Mouse (Mus musculus) spleen, adult 2 months (tissue): ENCODE measurements around the gene Slc50a1.

Experiments used
- CTCF ChIP-seq: fragments of 200-500 bp; IDR thresholded peaks from 2 replicates; pipeline ENCODE4 v1.5.1; 2011; ENCODE audit warnings: mild to moderate bottlenecking, inconsistent platforms; ENCODE audit not compliant: insufficient read depth, insufficient read length, insufficient replicate concordance; ENCODE audit errors: extremely low read depth
- POLR2A ChIP-seq: fragments of 200-500 bp; IDR thresholded peaks from 2 replicates; pipeline ENCODE4 v1.6.1; 2011; ENCODE audit warnings: low read depth, low read length, inconsistent platforms

GRCm38 (mm10) chr3:89219546-89219945 is 50.8 kb downstream of the Slc50a1 start:
- TF ChIP-seq POLR2A (no peak), CTCF (no peak)
